Mouse (Mus musculus) frontal cortex, postnatal 10 days (tissue): ENCODE measurements around the gene Sdk1.

Experiments used
- DNase-seq, 2 experiments: peaks; one replicate each; pipeline ENCODE4 v3.0.0; 2022; ENCODE audit warnings: low spot score in 2 of 2, mixed read lengths in 1 of 2

Sdk1 gene

DNA sequence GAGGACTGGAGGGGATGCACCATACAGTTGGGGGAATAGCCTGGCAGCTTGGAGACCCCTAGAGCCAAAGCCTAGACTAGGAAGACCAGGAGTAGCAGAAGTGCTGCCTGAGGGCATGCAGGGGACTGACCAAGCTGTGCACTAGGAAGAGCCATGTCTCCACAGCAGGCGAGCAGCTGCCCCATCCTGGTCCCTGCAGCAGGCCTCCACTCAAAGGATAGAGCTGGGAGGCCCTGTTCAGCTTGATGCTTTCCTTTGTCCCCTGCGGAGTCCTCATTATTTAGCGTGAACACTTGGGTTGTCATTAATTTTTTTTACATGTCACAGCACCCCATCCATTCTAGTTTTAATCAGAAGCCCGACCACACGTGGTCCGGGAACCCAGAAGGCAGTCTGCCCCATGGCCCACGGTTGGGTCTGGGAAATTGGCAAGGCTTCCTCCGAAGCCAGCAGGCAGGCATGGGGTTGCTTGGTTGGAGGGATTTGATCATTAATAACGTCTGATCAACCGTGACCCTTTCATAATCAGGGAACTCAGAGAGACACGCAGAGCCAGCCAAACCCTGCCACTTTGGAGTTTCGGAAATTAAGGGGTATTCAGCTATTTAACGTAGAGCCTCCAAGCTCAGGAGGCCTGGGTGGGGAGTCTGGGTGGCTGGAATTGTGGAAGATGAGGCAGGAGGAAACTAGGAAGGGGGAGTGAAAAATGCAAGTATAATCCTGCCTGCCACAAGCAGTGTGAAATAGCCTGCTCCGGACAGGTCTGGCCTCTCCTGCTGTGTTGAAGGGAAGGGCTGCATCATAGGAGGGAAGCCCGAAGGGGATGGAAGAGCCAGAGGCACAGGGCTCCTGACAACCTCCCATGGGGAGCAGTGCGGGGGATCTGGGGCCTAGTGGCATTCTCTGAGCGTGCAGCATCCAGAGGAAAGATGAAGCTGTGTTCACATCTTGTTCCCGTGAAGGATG is 872.2 kb downstream of the Sdk1 start:
- DNase-seq = no peak

DNA sequence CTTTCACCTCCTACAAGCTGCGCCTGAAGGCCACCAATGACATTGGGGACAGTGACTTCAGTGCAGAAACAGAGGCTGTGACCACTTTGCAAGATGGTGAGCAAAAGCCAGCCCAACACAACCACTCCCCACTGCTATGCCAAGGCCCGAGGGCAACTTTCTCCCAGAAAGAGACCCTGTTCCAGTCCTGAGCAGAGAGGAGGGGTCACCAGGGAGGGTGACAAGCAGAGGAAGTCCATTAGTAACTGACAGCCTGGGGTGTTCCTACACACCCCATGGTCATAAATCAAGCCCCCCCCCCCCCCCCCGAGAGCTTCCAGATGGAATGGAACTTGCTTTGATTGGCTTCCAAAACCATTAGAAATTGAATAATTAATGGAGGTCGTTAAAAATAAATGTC is 886.5 kb downstream of the Sdk1 start:
- DNase-seq = no peak

DNA sequence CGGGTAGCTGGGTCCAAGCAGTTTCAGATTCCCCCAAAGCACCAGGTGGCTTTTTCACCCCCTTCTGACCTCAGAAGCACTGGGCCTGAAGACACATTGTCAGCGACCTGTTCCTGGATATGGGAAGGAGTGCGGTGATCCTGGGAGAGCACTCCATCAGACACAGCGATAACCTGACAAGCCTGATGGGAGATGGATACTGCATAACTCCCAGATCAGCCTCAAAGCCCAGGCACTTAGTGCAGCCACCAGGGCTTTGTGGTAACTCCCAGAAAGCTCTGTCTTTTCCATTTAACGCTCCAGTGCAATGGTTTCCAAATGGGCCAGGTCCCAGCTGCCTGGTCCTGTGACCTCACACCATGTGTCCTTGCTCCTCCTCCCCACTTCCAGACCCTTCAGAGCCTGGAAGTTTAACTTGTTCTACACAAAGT is 886.9 kb downstream of the Sdk1 start:
- no peak for DNase-seq

DNA sequence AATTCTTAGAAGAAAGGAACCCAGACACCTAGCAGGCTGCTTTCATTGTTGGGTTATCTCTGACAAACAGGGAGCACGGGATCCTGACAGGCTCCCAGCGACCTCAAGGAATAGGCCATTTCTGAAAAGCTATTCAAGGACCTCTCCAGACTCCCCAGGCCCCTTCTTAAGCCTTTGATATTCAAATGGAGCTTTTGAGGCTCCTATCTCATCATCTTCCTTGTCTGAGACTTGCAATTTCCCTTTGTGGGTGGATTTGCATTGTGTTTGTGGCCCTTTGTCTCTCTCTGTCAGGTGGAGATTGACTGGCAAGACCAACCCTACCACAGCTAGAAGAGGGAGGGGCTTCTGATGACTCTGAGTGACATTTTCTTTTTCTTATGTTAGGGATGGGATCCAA is 888.7 kb downstream of the Sdk1 start:
- no peak for DNase-seq

DNA sequence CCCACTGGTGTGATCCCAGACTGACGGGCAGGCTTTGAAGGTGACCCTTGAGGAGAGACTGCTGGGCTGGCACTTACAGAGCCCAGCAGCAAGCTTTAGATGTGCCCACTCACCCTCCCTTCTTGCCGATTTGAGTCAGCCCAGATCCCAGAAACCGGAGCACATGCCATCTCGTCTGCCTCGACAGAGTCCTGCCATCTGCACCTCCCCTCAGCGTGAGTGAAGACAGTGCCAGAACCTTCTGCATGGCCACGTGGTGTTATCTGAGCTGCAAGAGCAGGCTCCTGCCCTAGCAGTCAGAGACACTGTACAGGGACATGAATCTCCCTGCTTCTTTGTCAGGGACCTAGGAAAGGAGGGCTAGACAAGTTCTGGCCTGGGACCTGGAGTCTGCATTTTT is 898.7 kb downstream of the Sdk1 start:
- DNase-seq = peak; percentile 20 to 43

DNA sequence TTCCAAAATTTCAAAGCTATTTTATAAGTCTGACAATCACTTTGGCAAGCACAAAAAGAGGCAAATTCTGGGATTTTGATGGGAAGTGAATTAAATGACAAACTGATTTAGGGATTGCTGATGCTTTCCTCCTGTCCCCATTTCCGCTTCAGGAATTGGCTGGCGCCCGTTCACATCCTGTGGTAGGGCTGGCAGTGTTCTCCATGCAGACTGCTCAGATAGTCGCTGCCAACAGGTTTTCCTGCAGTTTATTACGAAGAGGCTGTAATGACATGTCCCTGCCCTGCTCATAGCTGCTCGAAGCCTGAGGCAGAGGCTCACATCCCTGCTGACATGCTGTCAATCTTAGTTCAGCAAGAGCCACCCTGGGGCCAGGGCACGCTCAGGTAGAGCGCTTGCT is 908.3 kb downstream of the Sdk1 start:
- DNase-seq = no peak

DNA sequence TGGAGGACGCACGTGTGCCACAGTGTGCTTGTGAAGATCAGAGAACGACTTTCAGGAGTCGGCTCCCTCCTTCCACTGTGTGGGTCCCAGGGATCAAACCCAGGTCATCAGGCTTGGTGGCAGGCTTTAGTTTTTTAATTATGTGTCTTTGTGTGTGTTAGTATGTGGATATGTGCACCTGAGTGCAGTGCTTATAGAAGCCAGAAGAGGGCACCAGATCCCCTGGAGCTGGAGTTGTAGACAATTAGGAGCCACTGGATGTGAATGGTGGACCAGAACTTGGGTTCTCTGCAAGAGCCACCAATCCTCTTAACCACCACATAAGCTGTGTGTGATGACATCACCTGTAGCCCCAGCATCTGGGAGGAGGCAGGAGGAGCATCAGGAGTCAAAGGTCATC is 909.5 kb downstream of the Sdk1 start:
- no peak for DNase-seq

DNA sequence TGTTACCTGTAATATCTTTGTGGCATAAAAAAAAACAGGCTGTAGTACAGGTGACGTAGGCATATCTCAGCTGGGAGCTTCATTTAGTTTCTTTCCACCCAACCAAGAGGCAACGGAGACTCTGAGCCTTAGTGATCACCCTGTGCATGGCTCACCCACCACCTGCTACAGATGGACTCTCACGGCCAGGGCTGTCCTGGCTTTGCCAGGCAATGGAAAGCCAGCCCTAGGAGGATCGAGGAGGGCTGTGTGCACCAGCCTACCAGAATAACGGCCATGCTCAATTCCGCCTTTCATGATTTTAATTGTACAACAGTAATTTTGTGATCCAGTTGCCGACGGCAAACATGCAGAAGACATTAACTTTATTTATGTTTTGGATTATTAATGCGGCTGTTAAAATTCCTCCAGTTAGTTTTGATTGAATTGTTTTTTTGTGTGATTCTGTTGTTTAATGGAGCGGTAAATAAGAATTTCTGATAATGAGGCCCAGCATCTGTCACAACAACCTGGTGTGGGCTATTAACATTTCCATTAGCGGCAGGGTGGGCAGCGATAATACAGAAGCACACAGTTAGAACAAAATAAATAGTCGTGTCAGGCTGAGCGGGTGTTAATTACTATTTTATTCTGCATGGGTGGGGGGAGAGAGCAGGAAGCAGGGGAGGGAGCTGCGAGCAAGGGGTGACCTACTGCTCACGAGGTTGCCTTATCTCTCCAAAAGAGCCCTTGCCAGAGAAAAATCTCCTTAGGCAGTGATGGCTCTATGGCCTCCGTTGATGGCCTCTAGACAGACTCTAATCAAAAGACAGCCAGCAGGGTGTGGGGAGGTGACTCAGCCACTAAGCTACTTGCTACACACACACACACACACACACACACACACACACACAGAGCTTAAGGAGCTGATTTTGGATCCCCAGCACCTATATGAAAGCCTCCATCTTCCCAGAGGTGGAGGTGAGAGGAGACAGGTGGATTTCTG is 915.9 kb downstream of the Sdk1 start:
- DNase-seq = no peak

DNA sequence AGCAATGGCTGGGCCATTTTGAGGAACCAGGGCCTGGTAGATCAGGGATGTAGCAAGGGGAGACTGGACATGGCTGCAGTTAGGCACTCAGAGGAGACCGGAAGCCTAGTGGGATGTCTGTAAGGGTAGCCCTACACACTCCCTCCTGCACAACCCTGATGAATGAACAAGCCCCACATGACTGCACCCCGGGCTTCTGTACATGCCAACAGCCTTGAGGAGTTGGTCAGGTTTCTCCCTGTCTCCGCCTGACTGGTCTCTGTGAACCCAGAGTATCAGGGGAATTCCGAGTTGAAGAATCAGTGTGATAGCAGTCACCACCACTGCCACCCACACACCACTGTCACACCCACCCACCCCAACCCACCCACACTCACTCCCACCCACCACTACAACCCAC is 922.2 kb downstream of the Sdk1 start:
- no peak for DNase-seq

DNA sequence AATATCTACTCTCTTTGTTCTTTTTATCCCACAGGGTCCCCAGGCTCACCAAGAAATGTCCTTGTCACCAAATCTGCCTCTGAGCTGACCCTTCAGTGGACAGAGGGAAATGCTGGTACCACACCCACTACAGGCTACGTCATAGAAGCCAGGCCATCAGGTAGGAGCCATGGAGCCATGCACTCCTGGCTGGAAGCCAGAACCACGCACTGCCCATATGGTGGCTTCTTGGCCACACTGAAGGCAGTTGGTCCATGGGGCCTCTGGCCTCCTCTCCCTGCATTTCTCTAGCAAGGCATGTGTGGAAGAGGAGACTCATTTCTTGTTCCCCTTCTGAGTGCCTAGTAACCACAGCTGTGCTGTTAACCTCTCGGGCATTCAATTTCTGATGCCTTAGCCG is 932.3 kb downstream of the Sdk1 start:
- DNase-seq = no peak

DNA sequence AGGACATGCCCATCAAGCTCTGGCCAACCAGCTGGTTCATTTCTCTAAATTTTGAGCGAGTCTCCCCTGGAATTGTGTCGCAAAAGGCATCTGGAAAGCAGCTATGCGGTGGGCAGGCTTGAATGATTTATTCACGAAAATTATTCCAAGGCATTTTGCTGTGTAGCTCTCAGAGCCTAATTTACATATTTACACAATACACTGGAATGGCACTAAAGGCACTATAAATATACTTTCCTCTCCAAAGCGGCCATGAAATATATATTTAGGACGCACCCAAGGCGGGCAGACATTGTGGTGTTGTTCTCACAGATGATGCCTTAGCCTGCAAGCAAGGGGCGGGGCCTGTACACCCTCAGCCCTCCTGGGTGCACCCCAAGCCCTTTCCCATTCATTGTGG is 936.9 kb downstream of the Sdk1 start:
- DNase-seq = peak; percentile 8 to 14

DNA sequence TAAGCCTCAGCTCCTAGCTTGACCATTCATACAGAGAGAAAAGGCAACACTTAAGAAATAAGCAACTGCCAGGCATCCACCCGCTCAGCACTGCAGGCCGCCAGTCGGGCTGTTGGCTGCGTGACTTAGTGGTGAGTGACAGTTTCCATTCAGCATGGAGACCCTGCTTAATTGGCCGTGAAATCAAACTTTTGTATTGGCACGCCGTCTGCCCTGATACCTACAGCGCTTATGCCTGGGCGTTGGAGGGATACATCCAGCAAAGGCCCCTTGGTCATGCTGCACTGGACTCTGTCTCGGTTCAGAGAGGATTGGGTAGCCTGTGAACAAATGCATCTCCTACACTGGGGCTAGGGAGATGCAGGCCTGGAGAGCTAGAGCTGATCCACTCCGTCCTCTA is 938.0 kb downstream of the Sdk1 start:
- DNase-seq = no peak

DNA sequence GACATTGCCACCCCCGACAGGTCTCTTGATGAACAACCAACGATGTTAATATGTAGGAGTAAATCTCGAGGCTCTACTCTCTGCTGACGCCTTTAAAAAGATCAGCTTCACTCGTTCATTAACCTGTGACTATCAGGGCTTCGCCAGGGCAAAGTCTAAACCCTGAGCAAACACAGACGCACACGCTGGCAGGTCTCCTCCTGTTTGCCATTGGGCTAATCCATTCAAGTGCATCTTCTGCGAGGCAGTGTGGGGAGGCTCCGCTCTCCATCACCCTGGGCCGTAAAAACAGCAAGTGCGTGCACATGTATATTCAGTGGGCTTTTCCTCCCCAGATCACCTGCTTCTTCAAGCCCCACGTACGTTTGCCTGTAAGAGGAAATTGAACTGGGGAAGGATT is 940.6 kb downstream of the Sdk1 start:
- DNase-seq = no peak

DNA sequence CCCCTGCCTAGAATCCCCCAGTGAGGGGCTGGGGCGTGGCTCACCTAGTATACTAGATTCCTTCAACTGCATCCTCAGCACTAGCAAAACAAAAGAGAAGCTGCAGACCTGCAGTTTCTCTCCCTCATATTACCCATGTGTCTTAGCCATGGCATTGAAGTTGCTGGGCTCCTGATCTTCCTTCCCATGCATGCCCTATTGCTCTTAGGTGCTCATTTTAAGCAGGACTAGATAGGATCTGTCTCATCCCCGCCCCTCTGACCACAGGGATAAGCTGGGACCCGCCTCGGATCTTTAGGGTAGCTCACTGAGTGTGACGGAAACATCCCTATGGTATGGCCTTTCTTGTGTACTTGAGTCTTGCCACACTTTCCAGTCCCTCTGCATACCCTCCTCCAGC is 947.5 kb downstream of the Sdk1 start:
- DNase-seq = no peak

DNA sequence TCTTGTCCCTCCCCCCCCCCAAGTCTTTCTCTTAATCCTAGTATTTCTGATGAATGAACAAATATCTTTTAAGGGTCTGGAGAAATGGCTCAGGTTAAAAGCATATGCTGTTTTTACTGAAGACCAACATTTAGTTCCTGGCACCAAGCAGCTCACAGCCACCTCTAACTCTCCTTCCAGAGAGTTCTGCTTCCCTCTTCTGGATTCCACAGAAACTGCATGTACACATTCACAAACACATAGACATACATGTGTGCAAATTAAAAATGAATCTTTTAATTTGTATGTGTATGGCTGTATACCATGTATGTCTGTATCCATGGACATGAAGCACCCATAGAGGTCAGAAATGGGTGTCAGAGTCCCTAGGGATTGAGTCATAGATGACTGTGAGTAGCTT is 968.6 kb downstream of the Sdk1 start:
- DNase-seq = no peak

DNA sequence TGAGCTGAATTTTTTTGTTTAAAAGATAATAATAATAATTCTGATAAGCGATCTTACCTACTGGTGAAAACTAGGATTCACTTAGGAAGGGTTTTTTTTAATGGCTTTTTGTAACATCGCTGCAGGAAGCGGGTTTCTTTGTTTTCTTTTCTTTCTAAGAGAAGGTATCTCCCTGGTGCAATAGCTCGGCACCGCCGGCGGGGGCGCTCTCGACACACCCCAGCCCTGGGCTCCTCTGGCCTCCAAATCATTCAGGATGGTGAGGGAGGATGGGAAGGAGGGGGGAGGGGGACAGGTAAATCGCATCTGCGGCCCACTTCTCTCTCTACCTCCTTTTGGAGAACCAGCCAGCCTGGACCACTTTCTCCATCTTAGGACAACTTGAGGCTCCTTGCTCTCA is 971.0 kb downstream of the Sdk1 start:
- DNase-seq = no peak

DNA sequence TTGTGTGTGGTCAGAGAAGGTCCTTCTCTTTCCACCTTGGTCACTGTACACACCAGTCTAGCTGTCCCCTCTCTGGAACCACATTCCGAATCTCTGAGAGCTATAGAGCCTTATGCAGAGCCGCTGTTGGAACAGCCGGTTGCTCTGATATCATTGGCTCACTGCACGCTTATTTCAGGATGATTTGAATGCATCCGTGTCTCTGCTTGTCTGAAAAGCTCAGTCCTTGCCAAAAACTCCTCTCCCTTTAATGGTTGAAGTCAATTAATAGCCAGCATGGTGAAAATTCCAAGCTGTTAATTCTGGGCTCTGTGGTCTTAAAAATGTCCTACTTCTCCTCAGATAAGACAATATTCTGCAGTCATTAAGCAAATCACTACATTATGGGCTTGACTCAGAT is 974.7 kb downstream of the Sdk1 start:
- no peak for DNase-seq

DNA sequence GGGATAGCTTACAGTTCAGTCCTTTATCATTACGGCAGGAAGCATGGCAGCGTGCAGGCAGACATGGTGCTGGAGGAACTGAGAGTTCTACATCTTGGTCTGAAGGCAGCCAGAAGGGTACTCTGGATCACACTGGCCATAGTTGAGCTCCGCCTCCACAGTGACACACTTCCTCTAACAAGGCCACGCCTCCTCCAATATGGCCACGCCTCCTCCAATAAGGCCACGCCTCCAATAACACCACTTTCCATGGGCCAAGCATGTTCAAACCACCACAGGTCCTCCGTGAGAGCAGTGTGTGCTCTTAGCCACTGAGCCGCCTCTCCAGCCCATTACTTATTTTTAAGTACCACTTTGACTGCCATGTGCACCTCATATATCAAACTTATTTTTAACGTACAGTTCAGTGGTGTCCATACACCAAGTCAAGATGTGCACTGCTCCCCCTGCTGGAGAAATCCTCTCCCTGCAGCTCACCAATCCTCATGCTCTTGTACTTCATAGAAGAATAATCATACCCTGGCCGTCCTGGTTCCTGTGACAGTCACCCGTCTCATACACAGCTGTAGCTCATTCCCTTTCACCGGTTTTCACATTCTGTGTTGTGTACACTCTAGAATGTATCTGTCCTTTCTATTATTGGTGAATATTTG is 979.7 kb downstream of the Sdk1 start:
- no peak for DNase-seq

DNA sequence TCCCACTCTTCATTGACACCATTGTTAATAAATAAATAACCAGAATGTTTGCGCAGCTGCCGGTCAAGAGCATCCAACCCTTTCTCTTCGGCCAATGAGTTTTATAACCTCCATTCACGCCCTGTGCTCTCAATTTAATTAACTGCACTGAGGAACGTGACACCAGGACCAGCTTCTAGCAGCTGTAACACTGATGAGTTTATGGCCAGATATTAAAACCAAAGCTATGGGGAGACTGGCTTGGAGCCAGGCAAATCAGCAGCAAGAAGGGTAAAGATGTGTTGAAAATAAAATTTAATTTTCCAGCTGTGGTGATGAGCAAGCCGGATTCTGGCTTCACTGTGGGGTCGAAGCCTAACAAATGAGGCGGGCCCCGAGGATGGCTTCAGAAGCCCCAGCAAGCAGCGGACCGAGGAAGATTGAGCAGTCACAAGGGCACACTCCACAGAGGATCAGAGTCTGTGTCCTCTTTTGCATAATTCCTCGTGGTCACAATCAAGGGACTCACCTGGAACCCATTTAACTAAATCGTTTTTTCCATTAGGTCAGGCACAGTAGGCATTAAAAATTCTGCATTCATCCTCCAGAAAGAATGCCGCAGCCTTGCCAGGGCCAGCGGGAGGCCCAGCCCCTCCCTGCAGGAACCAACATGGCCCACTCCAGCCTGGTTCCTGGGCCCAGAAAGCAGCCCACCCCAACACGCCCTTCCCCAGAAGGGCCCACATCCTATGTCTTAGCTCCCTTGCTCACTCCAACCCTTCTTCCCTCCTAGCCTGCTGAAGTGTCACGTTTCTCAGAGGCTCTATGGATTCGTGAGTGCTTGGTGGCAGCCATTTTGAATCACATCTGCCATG is 987.9 kb downstream of the Sdk1 start:
- no peak for DNase-seq

DNA sequence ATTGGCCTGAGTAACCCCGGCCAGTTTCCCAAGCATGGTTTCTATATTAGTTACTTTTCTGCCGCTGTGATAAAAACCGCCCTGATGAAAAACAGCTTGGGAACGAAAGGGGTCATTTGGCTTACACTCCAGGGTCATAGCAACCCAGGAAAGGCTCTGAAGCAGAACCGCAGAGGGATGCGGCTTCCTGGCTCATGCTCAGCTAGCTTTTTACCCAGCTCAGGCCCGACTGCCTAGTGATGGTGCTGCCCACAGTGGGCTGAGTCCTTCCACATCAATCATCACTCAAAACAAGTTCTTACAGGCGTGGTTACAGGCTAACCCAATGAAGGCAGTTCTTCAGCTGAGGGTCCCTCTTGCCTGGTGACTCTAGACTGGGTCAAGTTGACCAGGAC is 988.5 kb downstream of the Sdk1 start:
- no peak for DNase-seq

DNA sequence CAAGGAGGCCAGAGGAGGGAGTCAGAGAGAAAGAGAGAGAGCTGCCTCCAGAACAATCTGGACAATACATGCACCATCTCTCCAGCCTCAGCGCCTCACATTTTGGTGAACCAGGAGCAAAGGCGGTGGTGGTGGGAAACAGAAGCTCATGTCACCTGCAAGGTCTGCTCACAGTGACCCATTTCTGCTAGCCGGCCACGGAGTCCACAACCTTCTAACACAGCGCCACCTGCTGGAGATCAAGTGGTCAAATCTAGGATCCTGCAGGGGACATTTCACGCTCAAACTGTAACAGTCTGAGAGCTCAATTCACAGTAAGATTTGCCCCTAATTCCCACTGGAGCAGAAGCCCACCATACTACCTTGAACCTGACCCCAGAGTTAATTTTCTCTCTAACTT is 999.0 kb downstream of the Sdk1 start:
- DNase-seq = no peak
